Mouse (Mus musculus) stomach, embryonic 15.5 days (tissue): ENCODE results near the gene Sncg. TPM values are rescaled to one million over a fixed set of nuclear protein-coding genes. Genes with fewer than 3 reads are reported as not detected.

Experiments used
- ATAC-seq: fragments of 200-750 bp; cut with Nextera tagmentation; 2 replicates; pipeline ENCODE4 v1.8.0; 2017; ENCODE audit warnings: low read depth, moderate number of reproducible peaks, moderate TSS enrichment; ENCODE audit not compliant: insufficient read depth, low FRiP score
- H3K27ac ChIP-seq: fragments of 300-500 bp; sonication (generic); 2 replicates; pipeline ENCODE4 v1.5.1; 2015; ENCODE audit warnings: mild to moderate bottlenecking, inconsistent platforms
- H3K27me3 ChIP-seq: fragments of 300-500 bp; sonication (generic); replicated peaks from 2 replicates; pipeline ENCODE4 v1.6.1; 2015; ENCODE audit warnings: inconsistent platforms
- H3K36me3 ChIP-seq: fragments of 300-500 bp; sonication (generic); 2 replicates; pipeline ENCODE4 v1.6.1; 2015; ENCODE audit warnings: inconsistent platforms
- H3K4me1 ChIP-seq: fragments of 300-500 bp; sonication (generic); 2 replicates; pipeline ENCODE4 v1.6.1; 2015; ENCODE audit warnings: inconsistent platforms
- H3K4me2 ChIP-seq: fragments of 300-500 bp; sonication (generic); 2 replicates; pipeline ENCODE4 v1.6.1; 2015; ENCODE audit warnings: mild to moderate bottlenecking, inconsistent platforms
- H3K4me3 ChIP-seq: fragments of 300-500 bp; sonication (generic); replicated peaks from 2 replicates; pipeline ENCODE4 v1.5.1; 2015; ENCODE audit warnings: inconsistent platforms
- H3K9ac ChIP-seq: fragments of 300-500 bp; sonication (generic); 2 replicates; pipeline ENCODE4 v1.6.1; 2015; ENCODE audit warnings: inconsistent platforms
- H3K9me3 ChIP-seq: fragments of 300-500 bp; sonication (generic); 2 replicates; pipeline ENCODE4 v1.6.1; 2016; ENCODE audit warnings: inconsistent platforms
- WGBS: fragments of 180-500 bp; shearing (Covaris S2); methylation state at CpG from one replicate; pipeline ENCODE4 v1.1.7; 2015; 5-methylcytosine and 5-hydroxymethylcytosine counted together
- polyA plus RNA-seq: library from polyadenylated mRNA; unstranded; fragments of >200 nt; fragmentation: Nextera tagmentation; extraction: Ambion mirVana; gene quantifications from 2 replicates; pipeline ENCODE4 v1.2.1, GENCODE M21; 2015

Sncg gene
- polyA plus RNA-seq, 1 experiment from 2014 or later: 32.7 TPM

DNA sequence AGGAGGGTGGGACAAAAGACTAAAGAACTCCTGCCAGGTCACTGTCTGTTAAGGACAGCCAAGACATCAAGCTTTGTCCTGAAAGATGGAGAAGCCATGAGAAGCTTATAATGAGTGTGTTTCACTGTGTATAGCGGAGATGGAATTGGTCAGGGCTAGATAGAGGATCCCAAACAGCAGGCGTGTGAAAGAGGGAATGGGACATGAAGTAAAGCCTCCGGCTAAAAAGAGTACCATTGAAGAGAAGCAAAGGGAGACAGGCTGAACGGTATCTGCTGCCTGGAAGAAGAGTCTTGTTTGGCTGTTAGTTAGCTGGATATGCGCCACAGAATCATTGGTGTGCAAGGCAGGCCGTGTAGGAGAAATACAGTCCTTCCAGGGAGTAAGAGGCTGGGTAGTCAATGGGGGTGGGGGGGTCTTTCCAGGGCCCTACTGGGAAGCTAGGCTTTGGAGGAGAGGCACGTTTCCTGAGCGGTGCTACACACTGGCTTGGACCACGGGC, 43.9 kb downstream of the Sncg start:
- Histone ChIP-seq H3K27ac (no peak overlapping the region), H3K9me3 (no peaks in the 10 kb centered on the region), H3K9ac (no peak overlapping the region), H3K4me3 (no peak overlapping the region), H3K4me2 (no peak overlapping the region), H3K4me1 (no peaks in the 10 kb centered on the region), H3K36me3 (peaks cover 39% of the 10 kb centered on the region), H3K27me3 (no peaks in the 10 kb centered on the region)
- 91% methylated on average over 9 of the region's 9 CpGs for WGBS
- no peak for ATAC-seq

DNA sequence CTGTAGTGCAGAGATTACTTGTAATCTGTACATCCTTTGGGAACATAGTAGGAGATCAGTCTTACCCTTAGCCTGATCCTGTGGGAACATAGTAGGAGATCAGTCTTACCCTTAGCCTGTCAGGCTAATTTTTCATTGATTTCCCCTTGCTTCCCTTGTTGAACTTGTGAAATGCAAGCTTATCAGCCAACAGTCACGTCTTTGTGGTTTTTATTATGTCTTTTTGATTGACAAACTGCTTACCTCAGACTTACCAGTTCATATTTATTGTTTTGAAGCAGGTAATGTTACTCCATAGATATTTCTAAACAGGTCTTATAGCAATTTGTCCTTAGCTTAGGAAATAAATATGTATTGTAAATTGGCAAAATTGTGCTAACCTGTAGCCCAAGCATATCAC, 47.0 kb downstream of the Sncg start:
- ATAC-seq: no peak
- H3K4me2 ChIP-seq: no peak overlapping the region
- 57% methylated on average over 1 of the region's 1 CpGs for WGBS
- no peak overlapping the region for H3K27ac ChIP-seq
- H3K9ac ChIP-seq: no peak overlapping the region
- H3K9me3 ChIP-seq: no peaks in the 10 kb centered on the region
- H3K36me3 ChIP-seq: peaks cover 23% of the 10 kb centered on the region
- H3K4me1 ChIP-seq: no peaks in the 10 kb centered on the region
- no peak overlapping the region for H3K4me3 ChIP-seq
- no peaks in the 10 kb centered on the region for H3K27me3 ChIP-seq

DNA sequence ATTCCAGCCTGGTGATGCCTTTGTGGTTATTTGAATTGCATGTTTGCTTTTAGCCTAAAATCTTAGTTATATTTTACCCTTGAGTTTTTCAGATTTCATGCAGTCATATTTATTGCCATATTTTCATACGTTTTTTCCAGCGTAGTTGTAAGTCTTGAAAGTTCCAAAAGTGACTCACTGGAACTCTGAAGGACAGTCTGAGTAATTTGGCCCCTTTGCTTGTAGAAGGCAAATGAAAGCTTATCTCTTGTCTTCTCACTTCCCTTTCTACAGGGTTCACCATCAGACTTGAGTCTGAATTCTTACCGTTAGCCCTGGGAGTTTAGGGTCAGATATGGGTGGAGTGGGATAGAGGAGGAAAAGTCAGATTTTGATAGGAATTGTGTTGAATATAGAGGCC, 48.0 kb downstream of the Sncg start:
- Histone ChIP-seq H3K27ac (no peak overlapping the region), H3K36me3 (peaks cover 23% of the 10 kb centered on the region)

DNA sequence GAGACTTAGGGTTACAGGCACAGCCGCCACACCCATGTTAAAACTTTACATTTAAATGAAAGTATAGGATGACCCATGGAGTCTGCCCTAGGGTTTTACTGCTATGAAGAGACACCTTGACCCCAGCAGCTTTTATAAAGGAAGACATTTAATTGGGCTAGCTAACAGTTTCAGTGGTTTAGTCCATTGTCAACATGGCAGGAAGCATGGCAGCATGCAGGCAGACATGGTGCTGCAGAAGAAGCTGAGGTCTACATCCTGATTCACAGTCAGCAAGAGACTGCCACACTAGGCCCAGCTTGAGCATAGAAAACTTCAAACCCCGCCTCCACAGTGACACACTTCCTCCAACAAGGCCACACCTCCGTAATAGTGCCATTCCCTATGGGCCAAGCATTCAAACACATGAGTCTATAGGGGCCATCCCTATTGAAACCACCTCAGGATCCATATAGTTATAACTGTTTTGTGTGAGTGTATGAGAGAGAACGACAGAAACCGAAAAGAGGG, 51.0 kb downstream of the Sncg start:
- H3K9me3 ChIP-seq: no peaks in the 10 kb centered on the region
- H3K9ac ChIP-seq: no peak overlapping the region
- H3K4me3 ChIP-seq: no peak overlapping the region
- 0 out of 2 replicates have a peak, but pooled peaks cover 2% of the 10 kb centered on the region for H3K36me3 ChIP-seq
- ATAC-seq: no peak
- H3K4me1 ChIP-seq: no peaks in the 10 kb centered on the region
- H3K27me3 ChIP-seq: no peaks in the 10 kb centered on the region
- no peak overlapping the region for H3K27ac ChIP-seq
- no peak overlapping the region for H3K4me2 ChIP-seq
- WGBS: 93% methylated on average over 5 of the region's 5 CpGs

More for the DNA sequence above, 48.0 kb downstream of the Sncg start:
- ATAC-seq: no peak
- Histone ChIP-seq H3K9ac (no peak overlapping the region), H3K4me2 (no peak overlapping the region), H3K4me1 (no peaks in the 10 kb centered on the region), H3K27me3 (no peaks in the 10 kb centered on the region), H3K9me3 (no peaks in the 10 kb centered on the region), H3K4me3 (no peak overlapping the region)
- 87% methylated on average over 3 of the region's 3 CpGs for WGBS

Other genes with a start within 250 kb of the Sncg start
- 0.13 and 0.34 TPM in 2 replicates for gene Npy4r, start 222.3 kb downstream of the Sncg start, polyA plus RNA-seq
- gene Gprin2, start 173.1 kb downstream of the Sncg start, polyA plus RNA-seq: 0.40 and 0.60 TPM in 2 replicates
- 0.92 and 0.93 TPM in 2 replicates for gene Syt15, start 155.2 kb downstream of the Sncg start, polyA plus RNA-seq
- 7.7 and 9.6 TPM in 2 replicates for gene Shld2, start 64.3 kb downstream of the Sncg start, polyA plus RNA-seq
- 83.1 and 86.0 TPM in 2 replicates for gene Glud1, start 64.1 kb downstream of the Sncg start, polyA plus RNA-seq
- 1.8 and 8.3 TPM in 2 replicates for gene Fam25c, start 19.4 kb downstream of the Sncg start, polyA plus RNA-seq
- gene Mmrn2, start 676 bp upstream of the Sncg start, polyA plus RNA-seq: 8.2 and 8.9 TPM in 2 replicates
- 47.1 and 49.9 TPM in 2 replicates for gene Bmpr1a, start 128.6 kb upstream of the Sncg start, polyA plus RNA-seq
- not detected in 2 replicates for gene 9230112D13Rik, start 148.0 kb upstream of the Sncg start, polyA plus RNA-seq
- gene Ldb3, start 213.9 kb upstream of the Sncg start, polyA plus RNA-seq: 2.5 and 4.1 TPM in 2 replicates
- gene Opn4, start 225.4 kb upstream of the Sncg start, polyA plus RNA-seq: not detected in 2 replicates